ENCODE assay signal across 8 mouse cellular contexts in the genomic region with DNA sequence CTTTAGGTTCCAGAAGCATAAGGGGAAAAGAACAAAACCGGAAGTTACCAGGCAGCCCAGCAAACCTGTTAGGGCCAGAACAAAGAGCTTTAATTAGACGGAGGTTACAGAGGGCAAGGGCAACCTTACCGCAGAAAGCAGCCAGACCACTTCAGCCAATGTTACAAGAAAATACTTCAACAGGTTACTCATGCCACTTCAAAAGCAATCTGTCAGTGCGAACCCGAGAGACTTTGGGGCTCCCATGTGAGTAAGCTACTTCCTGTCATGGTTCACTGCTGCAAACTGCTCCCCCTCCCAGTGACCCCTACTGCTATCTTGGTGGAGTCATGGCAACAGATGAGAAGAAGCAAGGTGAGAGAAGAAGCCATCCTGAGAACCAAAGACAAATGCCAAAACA. TPM values are rescaled to one million over a fixed set of nuclear protein-coding genes. Genes with fewer than 3 reads are reported as not detected.
DNase-seq lines count a peak whose midpoint lies in the region; ATAC-seq lines count a peak whose summit lies in the region.

No protein-coding gene starts in this region.

- no peak overlapping the region for H3K4me2 ChIP-seq in midbrain, embryonic 15.5 days
- no peak overlapping the region for H3K4me2 ChIP-seq in forebrain, embryonic 12.5 days

- H3K36me3 ChIP-seq in midbrain, embryonic 15.5 days (replicated peaks) = no peaks in the 10 kb centered on the region
- H3K36me3 ChIP-seq in forebrain, embryonic 12.5 days (replicated peaks) = no peaks in the 10 kb centered on the region

- no peaks in the 10 kb centered on the region for H3K9me3 ChIP-seq in midbrain, embryonic 15.5 days
- no peaks in the 10 kb centered on the region for H3K9me3 ChIP-seq in forebrain, embryonic 12.5 days

- no peaks in the 10 kb centered on the region for H3K27me3 ChIP-seq in midbrain, embryonic 15.5 days (replicated peaks)
- no peaks in the 10 kb centered on the region for H3K27me3 ChIP-seq in forebrain, embryonic 12.5 days

- H3K9ac ChIP-seq in midbrain, embryonic 15.5 days = no peak overlapping the region
- H3K9ac ChIP-seq in forebrain, embryonic 12.5 days = no peak overlapping the region

- WGBS in midbrain, embryonic 15.5 days = 21% methylated on average over 5 of the region's 5 CpGs
- 27% methylated on average over 5 of the region's 5 CpGs for WGBS in forebrain, embryonic 12.5 days

- peak; percentile 86 for ATAC-seq in inflammation-experienced regulatory T-cells, adult 6 months
- peak; percentile 54 for ATAC-seq in megakaryocyte progenitor cell, adult 5-6 weeks (replicated peaks; ENCODE audit: poor library complexity)
- no peak for ATAC-seq in midbrain, embryonic 15.5 days (replicated peaks)
- no peak for ATAC-seq in forebrain, embryonic 12.5 days (ENCODE audit: low FRiP score)

- H3K27ac ChIP-seq in midbrain, embryonic 15.5 days = no peak overlapping the region
- H3K27ac ChIP-seq in forebrain, embryonic 12.5 days = no peak overlapping the region

- DNase-seq in 416B (ENCODE audit: low read depth) = peak; percentile 79
- DNase-seq in Muller cell, postnatal 12 days (ENCODE audit: inconsistent ontology term) = peak; percentile 85
- no peak for DNase-seq in cerebellum, adult 18-20 months
- no peak for DNase-seq in cerebellum, postnatal 10 days

- peaks cover 7% of the 10 kb centered on the region; the same call in 1 of the 2 replicates for H3K4me1 ChIP-seq in midbrain, embryonic 15.5 days
- H3K4me1 ChIP-seq in forebrain, embryonic 12.5 days = peaks cover 14% of the 10 kb centered on the region

- no peak overlapping the region for H3K4me3 ChIP-seq in midbrain, embryonic 15.5 days
- no peak overlapping the region for H3K4me3 ChIP-seq in forebrain, embryonic 12.5 days (replicated peaks)

RNA-seq across cellular contexts. Expression of a gene that starts 18.0 kb away (rescaled TPM):
- polyA plus RNA-seq in inflammation-experienced regulatory T-cells, adult 6 months (2017; shearing (Covaris generic)) = 100 to 1,000 TPM; 142 to 214 (median 146) TPM
- 55.9 and 61.1 TPM in 2 replicates for total RNA-seq in megakaryocyte progenitor cell, adult 5-6 weeks (2015)
- total RNA-seq in megakaryocyte progenitor cell, adult 5-6 weeks (2017) = 58.7 and 61.6 TPM in 2 replicates
- polyA plus RNA-seq in midbrain, embryonic 15.5 days (2015; fragmentation: Nextera tagmentation; extraction: Ambion mirVana) = 76.5 and 86.1 TPM in 2 replicates
- 101 and 103 TPM in 2 replicates for polyA plus RNA-seq in forebrain, embryonic 12.5 days (2016; fragmentation: Nextera tagmentation; extraction: Ambion mirVana)

Comparison
In these comparisons a context has a peak if more than half of its experiments do, and no peak if none do; other contexts are left out.
1. DNase-seq: peak in 416B (single experiment) and Muller cell, postnatal 12 days (single experiment); none in cerebellum, adult 18-20 months (0 of 2) and cerebellum, postnatal 10 days (0 of 2).
2. ATAC-seq: peak in inflammation-experienced regulatory T-cells, adult 6 months (single experiment) and megakaryocyte progenitor cell, adult 5-6 weeks (single experiment); none in midbrain, embryonic 15.5 days (single experiment) and forebrain, embryonic 12.5 days (single experiment).